Mouse (Mus musculus): Measurements from ENCODE around the gene Wnk1.

Wnk1 gene

DNA sequence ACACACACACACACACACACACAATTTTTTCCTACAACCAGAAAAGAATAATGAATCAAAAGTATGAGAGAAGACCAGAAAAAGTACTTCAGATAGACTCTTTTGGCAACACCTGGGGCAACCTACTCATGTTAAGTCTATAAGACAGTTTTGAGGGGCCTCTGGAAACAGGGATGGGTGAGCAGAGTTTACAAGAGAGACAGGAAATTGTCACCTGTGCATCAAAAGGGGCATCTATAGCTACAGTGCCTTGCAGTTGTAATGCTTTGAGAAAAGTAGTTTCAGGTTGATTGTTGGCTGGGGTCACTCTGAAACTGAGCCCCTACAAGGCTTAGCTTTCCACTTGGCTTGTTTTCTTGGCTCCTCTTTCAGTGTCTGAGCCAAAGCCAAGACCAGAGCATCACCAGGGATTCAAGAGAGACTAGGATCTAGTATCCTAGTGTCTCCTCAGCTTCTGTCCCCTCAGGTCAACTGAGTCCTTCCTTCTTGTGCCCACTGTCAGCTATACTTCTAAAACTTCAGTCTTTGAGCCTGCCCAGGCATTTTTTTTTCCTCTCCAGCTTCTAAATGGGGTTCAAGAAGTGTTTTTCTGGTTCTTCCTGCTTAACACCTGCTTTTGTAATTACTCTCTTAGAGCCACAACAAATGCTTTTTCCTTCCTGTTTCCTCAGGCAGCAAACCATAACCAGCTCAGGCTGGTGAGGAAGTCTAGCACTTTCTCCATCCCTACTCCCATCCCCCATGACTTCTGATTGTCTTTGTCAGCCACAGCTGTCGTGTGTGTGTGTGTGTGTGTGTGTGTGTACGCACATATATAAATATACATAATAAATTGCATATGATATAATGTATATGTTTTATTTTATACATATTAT is 17.4 kb upstream of the Wnk1 start:
- CTCF ChIA-PET: interaction anchor here in 2 of 4 experiments (0.6 kb wide), 2 partner anchors 96 to 155 kb away, joined by 3 to 4 read pairs; no protein-coding TSS in a partner anchor
- POLR2A ChIA-PET: interaction anchor here in 2 of 4 experiments (1.0 to 3.0 kb wide), 5 partner anchors 9 to 114 kb away, joined by 3 to 13 read pairs (median 6); no protein-coding TSS in a partner anchor

GRCm38 (mm10) chr6:120054412-120054811 is 15.9 kb upstream of the Wnk1 start:
- CTCF ChIA-PET: no interaction called here
- POLR2A ChIA-PET: interaction anchor here in 2 of 4 experiments (0.6 to 3.0 kb wide), 7 partner anchors 10 to 116 kb away, joined by 3 to 13 read pairs (median 3); partner anchors contain the start of gene Wnk1 (in 1 of the 2)

DNA sequence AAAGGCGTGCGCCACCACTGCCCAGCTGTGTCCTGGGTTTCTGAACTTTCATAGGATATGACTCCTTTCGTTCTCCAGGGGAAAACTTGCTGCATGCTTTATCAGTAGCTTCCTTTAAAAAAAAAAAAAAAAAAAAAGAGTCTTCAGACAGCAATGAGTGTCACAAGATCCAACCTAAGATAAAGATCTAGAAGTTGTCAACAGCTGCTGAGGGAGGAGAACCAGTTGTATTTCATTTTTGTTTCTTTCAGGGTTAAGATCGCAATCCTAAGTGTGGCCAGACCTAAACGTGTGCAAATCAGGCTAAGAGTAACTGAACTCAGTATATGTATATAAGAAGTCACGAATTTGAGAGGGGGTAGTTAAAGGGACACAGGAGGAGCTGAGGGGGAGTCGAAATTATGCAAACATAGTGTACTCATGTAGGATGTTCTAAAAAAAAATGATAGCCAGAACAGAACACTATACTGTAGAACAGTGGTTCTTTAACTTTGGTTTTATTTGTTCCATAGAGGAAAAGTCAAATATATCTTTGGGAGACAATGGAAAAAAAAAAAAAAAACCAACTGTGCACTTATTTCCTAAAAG is 9.3 kb upstream of the Wnk1 start:
- ChIA-PET POLR2A (interaction anchor here in 1 of 4 experiments (0.6 to 1.3 kb wide), 5 partner anchors 9 to 597 kb away, joined by 3 to 5 read pairs (median 4); partner anchors contain the start of gene Wnk1), CTCF (interaction anchor here in 1 of 4 experiments (0.6 kb wide), 1 partner anchor 149 kb away, joined by 4 read pairs; no protein-coding TSS in a partner anchor)

DNA sequence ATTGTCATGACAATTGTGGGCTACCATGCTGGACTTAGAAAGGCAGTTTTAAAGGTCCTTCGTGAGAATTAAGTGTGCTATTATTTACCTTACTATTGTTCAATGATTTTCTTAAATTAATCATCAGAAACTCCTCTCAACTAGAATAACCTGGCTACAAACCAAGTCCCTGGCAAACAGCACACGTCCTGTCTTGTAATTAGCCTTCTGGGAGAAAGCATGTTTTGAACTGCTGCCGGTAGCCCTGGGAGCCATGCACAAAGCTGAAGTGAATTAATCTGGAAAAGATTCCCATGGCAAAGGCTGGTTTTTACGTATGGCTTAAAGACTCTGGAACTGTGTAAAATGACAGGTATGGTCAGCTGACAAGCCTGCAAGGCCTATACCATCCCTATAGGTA is 6.9 kb upstream of the Wnk1 start:
- POLR2A ChIA-PET: interaction anchor here in 1 of 4 experiments (1.1 to 1.3 kb wide), 2 partner anchors 16 to 148 kb away, joined by 3 read pairs; no protein-coding TSS in a partner anchor

GRCm38 (mm10) chr6:120042632-120043220 is 4.3 kb upstream of the Wnk1 start:
- POLR2A ChIA-PET: interaction anchor here (0.7 to 5.9 kb wide), 15 partner anchors 13 to 151 kb away, joined by 3 to 48 read pairs (median 4); no protein-coding TSS in a partner anchor

More for the DNA sequence above, 6.9 kb upstream of the Wnk1 start:
- CTCF ChIA-PET: no interaction called here

DNA sequence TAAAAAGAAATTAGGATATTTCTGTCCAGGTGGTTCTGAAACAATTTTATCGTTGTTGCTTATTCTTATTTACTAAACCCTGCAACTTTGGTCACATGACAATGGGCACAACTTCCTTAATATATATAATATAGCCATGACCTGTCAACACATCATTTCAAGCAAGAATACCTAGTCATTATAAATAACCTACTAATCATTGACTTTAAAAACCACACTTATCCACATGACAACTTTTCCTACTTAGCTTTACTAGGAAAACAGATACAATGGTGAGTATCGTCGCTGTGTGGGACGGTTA is 2.0 kb upstream of the Wnk1 start:
- ChIA-PET POLR2A (interaction anchor here in 2 of 4 experiments (1.1 to 5.9 kb wide), 3 partner anchors 9 to 72 kb away, joined by 3 to 48 read pairs (median 4); no protein-coding TSS in a partner anchor), CTCF (interaction anchor here in 1 of 4 experiments (0.6 kb wide), 1 partner anchor 147 kb away, joined by 4 read pairs; no protein-coding TSS in a partner anchor)

More at GRCm38 (mm10) chr6:120042632-120043220, 4.3 kb upstream of the Wnk1 start:
- CTCF ChIA-PET: interaction anchor here in 2 of 4 experiments (0.8 to 1.7 kb wide), 3 partner anchors 41 to 150 kb away, joined by 3 to 5 read pairs (median 4); no protein-coding TSS in a partner anchor

DNA sequence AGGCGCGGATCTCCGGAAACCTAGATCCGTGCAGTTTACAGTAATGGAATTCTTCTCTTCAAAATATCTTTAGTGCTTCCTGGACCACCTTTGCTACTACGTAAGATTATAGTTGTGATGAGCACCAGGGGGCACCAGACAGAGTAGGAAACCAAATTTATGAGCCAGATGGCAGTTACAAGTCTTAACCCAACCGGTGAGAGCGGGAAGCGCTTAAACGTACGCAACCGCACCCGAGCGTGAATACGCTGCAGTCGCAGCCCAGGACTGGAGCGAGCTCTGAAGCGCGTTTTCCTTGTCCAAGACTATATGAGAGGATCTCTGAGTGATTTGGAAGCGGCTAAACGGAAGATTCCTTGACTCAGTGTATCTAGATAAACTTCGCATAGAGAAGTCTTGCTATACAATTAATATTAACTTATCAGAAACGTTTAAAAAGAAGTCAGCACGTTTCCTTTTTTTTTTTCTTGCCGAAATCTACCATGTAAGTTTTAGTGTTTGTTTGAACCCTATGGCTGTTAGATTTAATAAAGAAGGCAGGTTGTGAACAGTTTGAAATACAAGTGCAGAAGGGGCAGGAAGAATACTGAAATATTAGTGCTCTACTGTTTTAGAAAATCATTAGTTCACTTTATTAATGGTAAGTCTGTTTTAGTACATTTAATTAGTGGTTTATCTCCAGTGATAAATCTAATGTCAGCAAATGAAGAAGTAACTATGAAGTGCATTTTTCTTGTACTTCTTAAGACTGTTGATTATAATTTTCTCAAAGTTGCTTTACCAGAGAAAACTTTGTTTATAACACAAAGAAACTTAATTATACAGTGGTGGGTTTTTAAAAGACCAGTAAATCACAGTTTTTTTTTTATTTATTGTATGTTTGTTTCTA is 1.4 kb upstream of the Wnk1 start:
- CTCF ChIA-PET: interaction anchor here in 3 of 4 experiments (0.6 to 2.1 kb wide), 7 partner anchors 25 to 153 kb away, joined by 3 to 4 read pairs (median 4); no protein-coding TSS in a partner anchor
- POLR2A ChIA-PET: interaction anchor here in 3 of 4 experiments (0.6 to 5.9 kb wide), 24 partner anchors 15 to 153 kb away, joined by 3 to 48 read pairs (median 4); no protein-coding TSS in a partner anchor

DNA sequence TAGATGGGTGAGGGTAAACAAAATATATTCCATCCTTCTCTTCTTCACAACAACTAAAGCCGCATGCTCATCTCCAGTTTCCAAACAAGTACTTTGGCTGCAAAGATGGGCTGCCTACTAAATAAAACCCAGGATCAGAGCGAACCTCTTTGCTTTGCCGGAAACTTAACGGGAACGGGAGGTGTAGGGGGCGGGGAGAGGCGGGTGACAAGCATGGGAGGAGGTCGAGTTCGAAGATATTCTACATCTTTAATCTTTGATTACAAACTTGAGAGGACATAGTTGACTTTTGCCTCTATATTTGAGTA is 738 bp upstream of the Wnk1 start:
- ChIA-PET POLR2A (interaction anchor here (0.5 to 5.9 kb wide), 78 partner anchors 9 to 605 kb away, joined by 3 to 48 read pairs (median 4); no protein-coding TSS in a partner anchor), CTCF (interaction anchor here (0.5 to 3.4 kb wide), 9 partner anchors 25 to 285 kb away, joined by 3 to 14 read pairs (median 3); no protein-coding TSS in a partner anchor)

DNA sequence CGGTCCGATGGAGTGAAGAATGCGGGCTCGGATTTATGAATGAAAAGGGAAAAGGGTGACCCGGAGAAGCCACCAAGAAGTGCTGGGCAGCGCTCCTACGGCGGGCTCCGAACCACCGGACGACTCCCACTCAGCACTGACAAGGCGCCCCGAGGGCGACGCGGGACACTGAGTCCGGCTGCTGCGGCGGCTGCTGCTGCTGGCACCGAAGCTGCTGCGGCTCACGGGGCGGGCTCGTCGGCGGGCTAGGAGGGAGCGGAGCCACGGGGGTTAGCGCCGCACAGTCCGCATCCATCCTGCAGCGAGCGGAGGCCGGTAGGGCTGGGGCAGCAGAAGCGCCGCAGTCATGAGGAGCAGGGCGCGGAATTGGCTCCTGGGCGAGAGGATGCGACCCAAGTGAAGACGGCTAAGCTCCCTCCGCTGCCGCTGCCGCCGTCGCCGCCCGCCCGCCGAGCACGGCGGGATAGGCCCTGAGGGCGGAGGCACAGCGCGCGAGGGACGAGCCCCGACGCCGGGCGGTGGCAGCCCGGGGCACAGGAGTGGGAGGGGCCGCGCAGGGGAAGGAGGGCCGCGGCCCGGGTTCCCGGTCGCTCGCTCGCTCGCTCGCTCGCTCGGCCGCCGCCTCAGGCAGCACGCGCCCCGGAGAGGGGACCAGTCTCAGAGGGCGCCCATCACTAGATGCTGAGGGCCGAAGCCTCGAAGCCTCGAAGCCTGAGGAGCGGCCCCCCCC is 671 bp downstream of the Wnk1 start:
- CTCF ChIA-PET: interaction anchor here in 3 of 4 experiments (1.3 to 3.4 kb wide), 6 partner anchors 150 to 287 kb away, joined by 3 to 14 read pairs (median 4); no protein-coding TSS in a partner anchor
- POLR2A ChIA-PET: interaction anchor here (0.6 to 5.9 kb wide), 90 partner anchors 8 to 607 kb away, joined by 3 to 48 read pairs (median 4); partner anchors contain the start of gene Ninj2 (in 1 of the 4)

- ChIA-PET CTCF (interaction anchor here in 2 of 4 experiments (1.5 to 3.4 kb wide), 3 partner anchors 151 to 163 kb away, joined by 3 to 14 read pairs (median 4); no protein-coding TSS in a partner anchor), POLR2A (interaction anchor here in 3 of 4 experiments (0.6 to 5.9 kb wide), 51 partner anchors 8 to 394 kb away, joined by 3 to 48 read pairs (median 5); partner anchors contain the start of genes D330020A13Rik (in 1 of the 3) and Ninj2 (in 1 of the 3))
These were observed 1.4 kb downstream of the Wnk1 start for GRCm38 (mm10) chr6:120037004-120037635.

GRCm38 (mm10) chr6:120024577-120024976 is 13.9 kb downstream of the Wnk1 start:
- ChIA-PET CTCF (no interaction called here), POLR2A (interaction anchor here in 3 of 4 experiments (0.5 to 4.5 kb wide), 11 partner anchors 11 to 182 kb away, joined by 3 to 27 read pairs (median 4); partner anchors contain the start of gene Wnk1 (in 2 of the 3))

- CTCF ChIA-PET: interaction anchor here in 1 of 4 experiments (0.6 kb wide), 1 partner anchor 173 kb away, joined by 3 read pairs; no protein-coding TSS in a partner anchor
- POLR2A ChIA-PET: interaction anchor here in 3 of 4 experiments (0.7 to 4.5 kb wide), 13 partner anchors 9 to 183 kb away, joined by 3 to 27 read pairs (median 4); partner anchors contain the start of gene Wnk1 (in 2 of the 3)
These were observed 14.7 kb downstream of the Wnk1 start for GRCm38 (mm10) chr6:120023746-120024145.

- CTCF ChIA-PET: no interaction called here
- POLR2A ChIA-PET: interaction anchor here in 2 of 4 experiments (0.6 to 3.5 kb wide), 9 partner anchors 9 to 166 kb away, joined by 3 to 24 read pairs (median 10); partner anchors contain the start of gene Wnk1 (in 2 of the 2)
These were observed 16.4 kb downstream of the Wnk1 start for GRCm38 (mm10) chr6:120022042-120022441.

DNA sequence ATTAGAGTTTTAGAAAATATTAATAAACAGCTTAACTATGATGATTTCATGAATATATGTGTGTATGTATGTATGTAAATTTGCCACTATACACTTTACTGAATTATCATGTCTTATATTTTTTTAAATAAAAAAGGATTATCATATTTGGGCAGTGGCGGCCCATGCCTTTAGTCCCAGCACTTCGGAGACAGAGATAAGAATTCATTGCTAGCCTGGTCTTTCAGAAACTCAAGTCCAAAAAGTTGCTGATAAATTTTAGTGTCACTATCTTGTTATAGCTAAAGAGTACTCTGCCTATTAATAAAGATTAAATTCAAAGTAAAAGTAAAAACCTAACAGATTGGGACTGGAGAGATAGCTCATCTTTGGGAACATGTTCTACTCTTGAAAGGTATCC is 18.8 kb downstream of the Wnk1 start:
- CTCF ChIA-PET: no interaction called here
- POLR2A ChIA-PET: interaction anchor here in 3 of 4 experiments (0.9 to 3.9 kb wide), 9 partner anchors 9 to 168 kb away, joined by 3 to 24 read pairs (median 5); partner anchors contain the start of gene Wnk1 (in 2 of the 3)

DNA sequence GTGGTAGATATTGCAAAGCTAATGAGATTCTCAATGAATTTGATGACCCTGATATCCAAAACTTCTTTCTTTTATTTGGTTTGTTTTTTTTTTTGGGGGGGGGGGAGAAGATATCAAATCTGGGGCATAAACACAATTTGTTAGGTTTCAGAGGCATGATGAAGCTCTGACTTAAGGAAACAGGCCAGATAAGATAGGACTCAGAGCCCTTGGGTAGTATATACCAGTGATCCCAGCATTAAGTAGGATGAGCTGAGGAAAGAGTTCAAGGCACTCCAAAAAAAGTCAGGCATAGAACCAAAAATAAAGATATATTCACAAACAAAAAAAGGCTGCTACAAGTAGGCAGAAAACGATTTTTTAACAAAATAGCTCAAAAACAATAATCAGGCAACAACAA is 25.3 kb downstream of the Wnk1 start:
- ChIA-PET CTCF (interaction anchor here in 2 of 4 experiments (0.6 to 1.4 kb wide), 4 partner anchors 12 to 182 kb away, joined by 3 read pairs; no protein-coding TSS in a partner anchor), POLR2A (interaction anchor here in 3 of 4 experiments (0.7 to 2.2 kb wide), 12 partner anchors 8 to 458 kb away, joined by 3 to 14 read pairs (median 3); partner anchors contain the start of gene Wnk1 (in 1 of the 3))

DNA sequence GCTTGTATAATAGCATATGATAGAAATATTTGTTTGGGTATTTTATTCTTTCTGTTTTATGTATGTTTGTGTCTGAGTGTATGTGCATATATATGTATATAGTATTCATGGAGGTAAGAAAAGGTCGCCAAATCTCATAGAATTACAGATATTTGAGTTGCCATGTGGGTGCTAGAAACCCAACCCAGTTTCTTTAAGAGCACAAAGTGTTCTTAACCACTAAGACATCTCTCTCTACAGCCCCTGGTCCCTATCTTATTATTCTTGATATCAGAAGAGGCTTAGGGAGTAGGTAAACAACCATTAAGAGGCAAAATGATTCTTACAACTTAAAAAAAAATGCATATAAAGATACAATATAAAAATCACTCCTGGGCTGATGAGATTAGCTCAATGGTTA is 27.0 kb downstream of the Wnk1 start:
- ChIA-PET POLR2A (interaction anchor here in 1 of 4 experiments (0.7 to 2.2 kb wide), 3 partner anchors 12 to 585 kb away, joined by 3 to 14 read pairs (median 4); partner anchors contain the start of gene Wnk1), CTCF (no interaction called here)
